Mouse (Mus musculus) bone marrow macrophage, adult 2 months (primary cell): ENCODE measurements around the gene Pgls. TPM values are rescaled to one million over a fixed set of nuclear protein-coding genes. Genes with fewer than 3 reads are reported as not detected.

Experiments
- H3K27ac ChIP-seq: 2 replicates; pipeline ENCODE4 v1.5.1; 2012; ENCODE audit warnings: low read depth, low read length; ENCODE audit not compliant: insufficient read depth
- H3K4me1 ChIP-seq: 2 replicates; pipeline ENCODE4 v1.6.1; 2012; ENCODE audit warnings: low read length; ENCODE audit not compliant: control insufficient read depth, insufficient read depth
- H3K4me3 ChIP-seq: 2 replicates; pipeline ENCODE4 v1.5.1; 2012; ENCODE audit warnings: mild to moderate bottlenecking, low read length, moderate library complexity; ENCODE audit not compliant: insufficient read depth
- CTCF ChIP-seq: IDR thresholded peaks from 2 replicates; pipeline ENCODE4 v1.5.1; 2012; ENCODE audit warnings: low read depth, mild to moderate bottlenecking, low read length, moderate library complexity
- POLR2A ChIP-seq: IDR thresholded peaks from 2 replicates; pipeline ENCODE4 v1.6.1; 2012; ENCODE audit warnings: mild to moderate bottlenecking, low read depth, low read length, borderline replicate concordance
- polyA plus RNA-seq: library from polyadenylated mRNA; stranded (reverse); fragments of >200 nt; gene quantifications from 2 replicates; pipeline ENCODE4 v1.2.4, GENCODE M21; 2012; ENCODE audit not compliant: missing spikeins, insufficient read depth, insufficient read length

Gene Pgls
- polyA plus RNA-seq, 1 experiment: 88.9 TPM

GRCm38 (mm10) chr8:71619786-71620185, 27.8 kb downstream of the Pgls start:
- Histone ChIP-seq H3K27ac (no peak overlapping the region), H3K4me1 (peaks cover 11% of the 10 kb centered on the region), H3K4me3 (no peak overlapping the region)
- TF ChIP-seq CTCF (no peak), POLR2A (no peak)

DNA sequence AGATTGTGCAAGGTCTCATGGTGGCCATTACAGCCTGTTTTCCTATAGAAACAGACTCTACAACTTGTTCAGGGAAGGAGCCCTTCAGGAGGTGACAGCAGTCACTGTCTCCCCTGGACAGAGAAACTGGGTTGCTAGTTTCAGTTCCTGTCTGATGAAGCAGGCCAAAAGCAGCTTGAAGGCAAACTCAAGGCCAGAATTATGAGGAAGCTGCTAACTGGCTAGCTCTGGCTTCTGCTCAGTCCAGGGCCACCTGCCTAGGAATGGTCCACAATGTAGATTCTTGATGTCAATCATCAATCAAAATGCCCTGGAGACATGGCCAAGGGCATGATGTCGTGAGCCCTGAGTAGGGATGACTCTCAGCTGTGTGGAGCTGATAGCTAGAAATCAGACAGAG, 33.1 kb downstream of the Pgls start:
- Histone ChIP-seq H3K4me3 (no peak overlapping the region), H3K4me1 (peaks cover 48% of the 10 kb centered on the region), H3K27ac (peak overlapping the region; percentile 52)
- TF ChIP-seq POLR2A: no peak
- no peak for TF ChIP-seq CTCF

DNA sequence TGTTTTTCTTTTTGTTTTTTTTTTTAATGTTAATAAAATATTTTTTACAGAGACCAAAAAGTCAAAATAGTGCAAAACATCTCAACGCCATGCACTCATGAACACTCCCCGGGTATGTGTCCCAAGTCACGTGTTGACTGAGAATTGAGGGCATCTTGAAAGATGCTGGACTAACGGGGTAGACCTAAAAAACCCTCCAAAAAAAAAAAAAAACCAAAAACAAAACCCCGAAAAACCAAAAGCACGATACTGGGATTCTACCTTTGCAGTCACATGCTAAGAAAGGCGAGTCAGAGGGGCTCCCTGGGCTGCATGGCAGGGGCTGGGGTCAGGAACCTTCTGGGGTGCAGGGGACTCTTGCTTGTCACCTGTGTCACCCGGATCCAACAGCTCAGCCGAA, 34.8 kb downstream of the Pgls start:
- TF ChIP-seq POLR2A (no peak), CTCF (no peak)
- peaks cover 64% of the 10 kb centered on the region for H3K4me1 ChIP-seq
- no peak overlapping the region for H3K27ac ChIP-seq
- H3K4me3 ChIP-seq: no peak overlapping the region

- TF ChIP-seq CTCF (no peak), POLR2A (no peak)
- peak overlapping the region; percentile 68 for H3K27ac ChIP-seq
- H3K4me3 ChIP-seq: no peak overlapping the region
Observed at GRCm38 (mm10) chr8:71627265-71628099, 35.5 kb downstream of the Pgls start.

DNA sequence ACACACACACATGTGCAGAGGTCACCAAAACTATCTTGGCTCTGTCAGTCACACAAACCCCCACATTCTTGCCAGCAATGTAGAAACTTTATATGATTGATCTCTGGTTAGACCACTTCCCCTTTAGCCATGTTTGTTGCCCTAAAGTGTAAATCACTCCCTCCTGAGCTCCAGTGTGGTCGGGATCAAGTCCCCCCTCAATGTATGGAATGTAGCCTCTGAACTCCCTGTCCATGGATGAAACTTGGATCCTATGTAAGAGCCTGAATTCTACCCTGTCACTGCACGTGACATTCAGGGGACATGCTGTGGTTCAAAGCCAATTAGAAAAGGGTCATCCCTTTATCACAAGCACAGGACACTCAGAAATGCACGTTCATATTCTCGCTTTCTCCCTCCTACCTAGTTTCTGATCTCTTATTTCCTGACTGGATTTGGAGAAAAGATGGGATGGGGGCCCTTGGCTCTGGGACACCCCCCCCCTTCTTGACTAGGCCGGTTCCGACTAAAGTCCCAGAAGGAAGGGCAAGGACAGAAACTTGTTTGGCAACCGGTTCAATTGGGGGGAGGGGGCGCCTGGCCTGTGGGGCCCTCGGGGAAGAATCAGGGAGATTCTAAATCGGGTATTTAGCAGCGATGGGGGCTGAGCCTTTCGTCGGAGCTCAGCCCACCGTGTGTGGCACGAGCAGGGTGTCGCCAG, 36.6 kb downstream of the Pgls start:
- Histone ChIP-seq H3K4me3 (peak overlapping the region; percentile 60), H3K4me1 (peaks cover 66% of the 10 kb centered on the region), H3K27ac (peak overlapping the region; percentile 68)
- no peak for TF ChIP-seq CTCF
- no peak for TF ChIP-seq POLR2A

More at GRCm38 (mm10) chr8:71627265-71628099, 35.5 kb downstream of the Pgls start:
- H3K4me1 ChIP-seq: peaks cover 66% of the 10 kb centered on the region

GRCm38 (mm10) chr8:71629096-71629697, 37.2 kb downstream of the Pgls start:
- H3K27ac ChIP-seq: peak overlapping the region; percentile 68

DNA sequence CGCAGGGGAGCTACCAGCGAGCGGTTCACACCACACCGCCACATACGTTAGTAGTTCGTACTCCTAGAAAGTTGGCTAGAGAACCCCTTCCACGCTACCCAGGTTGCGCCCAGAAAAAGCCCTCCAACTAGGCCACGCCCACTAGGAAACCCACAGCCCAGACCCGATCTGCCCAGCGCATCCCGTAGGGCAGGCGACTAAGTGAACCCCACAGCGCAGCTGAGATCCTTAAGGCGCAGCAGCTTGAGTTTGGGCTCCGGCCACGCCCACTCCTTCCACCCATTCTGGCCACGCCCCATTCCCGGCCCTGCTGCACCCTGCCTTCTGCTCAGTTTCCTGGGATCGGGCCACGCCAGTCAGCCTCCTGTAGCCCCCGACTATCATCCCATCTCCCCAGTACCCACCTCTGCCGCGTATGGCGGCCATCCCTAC, 37.8 kb downstream of the Pgls start:
- Histone ChIP-seq H3K4me1 (peaks cover 64% of the 10 kb centered on the region), H3K4me3 (peak overlapping the region; percentile 60), H3K27ac (peak overlapping the region; percentile 47)
- TF ChIP-seq POLR2A: no peak
- TF ChIP-seq CTCF: no peak

More at GRCm38 (mm10) chr8:71629096-71629697, 37.2 kb downstream of the Pgls start:
- no peak for TF ChIP-seq CTCF
- TF ChIP-seq POLR2A: 0 out of 2 replicates have a peak, but pooled peaks have one; percentile 49
- Histone ChIP-seq H3K4me1 (peaks cover 66% of the 10 kb centered on the region), H3K4me3 (peak overlapping the region; percentile 60)

DNA sequence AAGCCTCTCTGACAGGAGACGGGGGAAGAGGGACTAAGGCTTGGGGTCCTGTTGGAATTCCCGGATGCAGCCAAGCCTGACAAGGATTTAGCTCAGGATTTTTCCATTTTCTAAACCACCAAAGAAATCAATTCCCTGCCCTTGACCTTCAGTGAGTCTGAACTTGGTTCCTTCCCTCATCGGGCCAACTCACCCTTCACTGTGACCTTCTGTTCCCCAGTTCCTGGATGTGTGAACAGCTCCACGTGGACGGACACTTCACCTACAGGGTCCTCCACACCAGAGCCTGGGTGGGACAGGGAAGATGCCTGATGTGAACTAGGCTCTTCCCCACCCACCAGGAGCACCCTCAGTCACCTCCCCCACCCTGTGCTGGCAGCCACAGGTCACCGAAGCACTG, 38.8 kb downstream of the Pgls start:
- TF ChIP-seq POLR2A (no peak), CTCF (no peak)
- no peak overlapping the region for H3K27ac ChIP-seq
- H3K4me3 ChIP-seq: no peak overlapping the region
- peaks cover 56% of the 10 kb centered on the region for H3K4me1 ChIP-seq

DNA sequence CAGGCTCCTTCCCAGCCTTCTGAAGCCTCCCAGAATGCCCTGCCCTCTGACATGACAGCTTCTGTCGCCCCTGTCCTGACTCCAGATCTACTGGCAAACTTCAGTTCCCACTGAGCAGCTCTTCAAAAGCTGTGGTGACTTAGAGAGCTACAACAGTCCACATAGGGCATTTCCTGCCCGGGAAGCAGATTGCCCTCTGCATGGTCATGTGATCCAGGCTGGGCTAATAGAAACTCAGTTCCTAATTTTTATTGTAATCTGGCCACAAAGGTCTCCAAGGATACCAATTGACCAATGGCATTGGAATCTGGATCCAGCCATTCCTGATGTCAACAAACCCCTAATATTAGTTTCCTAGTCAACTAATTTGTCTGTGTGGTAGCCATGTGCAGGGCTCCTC, 39.9 kb downstream of the Pgls start:
- peak overlapping the region; percentile 91 for H3K27ac ChIP-seq
- peak overlapping the region; percentile 38 for H3K4me3 ChIP-seq
- TF ChIP-seq POLR2A (no peak), CTCF (no peak)
- H3K4me1 ChIP-seq: peaks cover 48% of the 10 kb centered on the region

DNA sequence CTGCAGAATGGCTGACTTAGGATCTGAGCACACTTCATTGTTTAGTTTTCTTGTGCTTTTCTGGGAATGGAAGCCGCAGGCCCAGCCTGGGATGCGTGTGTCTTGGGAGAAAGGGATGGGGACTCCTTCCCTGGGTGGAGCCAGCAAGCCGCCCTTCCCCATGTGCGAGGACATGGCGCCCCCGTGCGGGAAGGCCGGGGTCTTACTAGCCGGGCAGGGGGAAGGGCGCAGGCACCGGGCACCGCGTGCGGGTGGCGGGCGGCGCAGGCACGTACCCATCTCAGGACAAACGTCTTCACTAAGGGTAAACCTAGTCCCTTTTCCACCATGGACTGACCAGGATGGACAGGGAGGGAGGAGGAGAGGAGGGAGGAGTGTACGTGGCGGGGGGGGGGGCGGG, 41.2 kb downstream of the Pgls start:
- Histone ChIP-seq H3K27ac (no peak overlapping the region), H3K4me3 (peak overlapping the region; percentile 52), H3K4me1 (peaks cover 37% of the 10 kb centered on the region)
- TF ChIP-seq POLR2A (no peak), CTCF (0 out of 2 replicates have a peak, but pooled peaks have one; percentile 44)
